Mouse (Mus musculus) intestine, embryonic 14.5 days (tissue): ENCODE results near the gene Rnf43. TPM values are rescaled to one million over a fixed set of nuclear protein-coding genes. Genes with fewer than 3 reads are reported as not detected.

Source experiments
- ATAC-seq: fragments of 200-750 bp; cut with Nextera tagmentation; replicated peaks from 2 replicates; pipeline ENCODE4 v1.8.0; 2017; ENCODE audit warnings: low read depth, moderate number of reproducible peaks, moderate TSS enrichment, moderate library complexity; ENCODE audit not compliant: low FRiP score, low TSS enrichment
- DNase-seq: peaks from one replicate; pipeline ENCODE4 v3.0.0-alpha.2; 2018; ENCODE audit warnings: low spot score
- H3K27ac ChIP-seq: fragments of 300-500 bp; sonication (generic); 2 replicates; pipeline ENCODE4 v1.5.1; 2014; ENCODE audit warnings: low read depth, mild to moderate bottlenecking, control low read depth
- H3K27me3 ChIP-seq: fragments of 300-500 bp; sonication (generic); replicated peaks from 2 replicates; pipeline ENCODE4 v1.6.1; 2014; ENCODE audit warnings: low read length, control low read depth; ENCODE audit not compliant: control insufficient read depth, insufficient read depth
- H3K36me3 ChIP-seq: fragments of 300-500 bp; sonication (generic); 2 replicates; pipeline ENCODE4 v1.6.1; 2014; ENCODE audit warnings: low read length, control low read depth; ENCODE audit not compliant: control insufficient read depth, insufficient read depth
- H3K4me1 ChIP-seq: fragments of 300-500 bp; sonication (generic); replicated peaks from 2 replicates; pipeline ENCODE4 v1.6.1; 2014; ENCODE audit warnings: low read length, control low read depth, mixed read lengths; ENCODE audit not compliant: control insufficient read depth, insufficient read depth
- H3K4me2 ChIP-seq: fragments of 300-500 bp; sonication (generic); 2 replicates; pipeline ENCODE4 v1.6.1; 2014; ENCODE audit warnings: low read length
- H3K4me3 ChIP-seq: fragments of 300-500 bp; sonication (generic); 2 replicates; pipeline ENCODE4 v1.5.1; 2014; ENCODE audit warnings: low read depth, low read length, control low read depth, mixed read lengths
- H3K9ac ChIP-seq: fragments of 300-500 bp; sonication (generic); 2 replicates; pipeline ENCODE4 v1.6.1; 2014; ENCODE audit warnings: mild to moderate bottlenecking, low read length
- H3K9me3 ChIP-seq: fragments of 300-500 bp; sonication (generic); 2 replicates; pipeline ENCODE4 v1.6.1; 2016; ENCODE audit warnings: low read length, control low read depth; ENCODE audit not compliant: control insufficient read depth
- WGBS: fragments of 180-500 bp; shearing (Covaris S2); extraction: QIAGEN DNeasy Blood & Tissue Kit; methylation state at CpG from one replicate; pipeline ENCODE4 v1.1.7; 2014; 5-methylcytosine and 5-hydroxymethylcytosine counted together
- polyA plus RNA-seq: library from polyadenylated mRNA; unstranded; fragments of >200 nt; fragmentation: Nextera tagmentation; extraction: Ambion mirVana; gene quantifications from 2 replicates; pipeline ENCODE4 v1.2.1, GENCODE M21; 2014

Gene Rnf43
- polyA plus RNA-seq, 1 experiment from 2014 or later = 18.9 TPM

GRCm38 (mm10) chr11:87722168-87722567 lies 59.6 kb downstream of the Rnf43 start:
- H3K36me3 ChIP-seq = peaks cover 5% of the 10 kb centered on the region; the same call in 1 of the 2 replicates
- H3K9ac ChIP-seq = no peak overlapping the region
- H3K9me3 ChIP-seq = no peaks in the 10 kb centered on the region
- no peak for DNase-seq
- H3K27ac ChIP-seq = no peak overlapping the region
- no peak overlapping the region for H3K4me2 ChIP-seq
- peaks cover 18% of the 10 kb centered on the region for H3K4me1 ChIP-seq
- ATAC-seq = no peak
- no peak overlapping the region for H3K4me3 ChIP-seq
- no peaks in the 10 kb centered on the region for H3K27me3 ChIP-seq
- 75% methylated on average over 3 of the region's 3 CpGs for WGBS

- no peak for DNase-seq
- H3K9me3 ChIP-seq = no peaks in the 10 kb centered on the region
- H3K4me1 ChIP-seq = peaks cover 18% of the 10 kb centered on the region
- no peak for ATAC-seq
- no peak overlapping the region for H3K27ac ChIP-seq
- H3K9ac ChIP-seq = no peak overlapping the region
- H3K27me3 ChIP-seq = no peaks in the 10 kb centered on the region
- no peak overlapping the region for H3K4me3 ChIP-seq
- H3K4me2 ChIP-seq = no peak overlapping the region
- 86% methylated on average over 4 of the region's 4 CpGs for WGBS
- peaks cover 5% of the 10 kb centered on the region; the same call in 1 of the 2 replicates for H3K36me3 ChIP-seq
These were observed 60.4 kb downstream of the Rnf43 start for GRCm38 (mm10) chr11:87722891-87723290.

GRCm38 (mm10) chr11:87725515-87725914 lies 63.0 kb downstream of the Rnf43 start:
- H3K9ac ChIP-seq = no peak overlapping the region
- no peaks in the 10 kb centered on the region for H3K9me3 ChIP-seq
- H3K4me2 ChIP-seq = no peak overlapping the region
- no peaks in the 10 kb centered on the region for H3K27me3 ChIP-seq
- H3K27ac ChIP-seq = peak overlapping the region; percentile 47; the same call in 1 of the 2 replicates
- H3K36me3 ChIP-seq = peaks cover 3% of the 10 kb centered on the region; the same call in 1 of the 2 replicates
- ATAC-seq (no peak), DNase-seq (no peak)
- H3K4me1 ChIP-seq = peaks cover 18% of the 10 kb centered on the region
- no peak overlapping the region for H3K4me3 ChIP-seq

- ATAC-seq = peak; percentile 74
- Histone ChIP-seq H3K9me3 (no peaks in the 10 kb centered on the region), H3K27me3 (no peaks in the 10 kb centered on the region), H3K36me3 (peaks cover 3% of the 10 kb centered on the region; the same call in 1 of the 2 replicates), H3K4me2 (peak overlapping the region; percentile 7; the same call in 1 of the 2 replicates), H3K4me1 (peaks cover 18% of the 10 kb centered on the region), H3K27ac (peak overlapping the region; percentile 47; the same call in 1 of the 2 replicates), H3K4me3 (no peak overlapping the region), H3K9ac (peak overlapping the region; percentile 16; the same call in 1 of the 2 replicates)
- DNase-seq = peak; percentile 64
- 19% methylated on average over 6 of the region's 6 CpGs for WGBS
These were observed 63.5 kb downstream of the Rnf43 start for GRCm38 (mm10) chr11:87725964-87726562.

GRCm38 (mm10) chr11:87727021-87727420 lies 64.5 kb downstream of the Rnf43 start:
- peaks cover 9% of the 10 kb centered on the region; the same call in 1 of the 2 replicates for H3K36me3 ChIP-seq
- H3K4me1 ChIP-seq = peaks cover 18% of the 10 kb centered on the region
- ATAC-seq (no peak), DNase-seq (no peak)
- no peak overlapping the region for H3K9ac ChIP-seq
- no peak overlapping the region for H3K27ac ChIP-seq
- 70% methylated on average over 11 of the region's 11 CpGs for WGBS
- H3K9me3 ChIP-seq = no peaks in the 10 kb centered on the region
- no peaks in the 10 kb centered on the region for H3K27me3 ChIP-seq
- no peak overlapping the region for H3K4me2 ChIP-seq
- H3K4me3 ChIP-seq = no peak overlapping the region

- no peak overlapping the region for H3K9ac ChIP-seq
- 55% methylated on average over 4 of the region's 4 CpGs for WGBS
- ATAC-seq = no peak
These were observed 64.9 kb downstream of the Rnf43 start for GRCm38 (mm10) chr11:87727471-87727870.

GRCm38 (mm10) chr11:87728850-87729592 lies 66.5 kb downstream of the Rnf43 start:
- Histone ChIP-seq H3K4me2 (no peak overlapping the region), H3K27ac (no peak overlapping the region), H3K4me1 (peaks cover 18% of the 10 kb centered on the region), H3K27me3 (no peaks in the 10 kb centered on the region), H3K36me3 (peaks cover 6% of the 10 kb centered on the region; the same call in 1 of the 2 replicates), H3K4me3 (no peak overlapping the region), H3K9me3 (no peaks in the 10 kb centered on the region), H3K9ac (no peak overlapping the region)
- 51% methylated on average over 18 of the region's 18 CpGs for WGBS
- no peak for DNase-seq
- ATAC-seq = no peak

More at GRCm38 (mm10) chr11:87727471-87727870, 64.9 kb downstream of the Rnf43 start:
- Histone ChIP-seq H3K4me3 (no peak overlapping the region), H3K27ac (no peak overlapping the region), H3K36me3 (peaks cover 9% of the 10 kb centered on the region; the same call in 1 of the 2 replicates), H3K9me3 (no peaks in the 10 kb centered on the region), H3K4me1 (peaks cover 18% of the 10 kb centered on the region), H3K4me2 (no peak overlapping the region), H3K27me3 (no peaks in the 10 kb centered on the region)
- no peak for DNase-seq

GRCm38 (mm10) chr11:87729593-87730185 lies 67.2 kb downstream of the Rnf43 start:
- Histone ChIP-seq H3K36me3 (peaks cover 6% of the 10 kb centered on the region; the same call in 1 of the 2 replicates), H3K27me3 (no peaks in the 10 kb centered on the region), H3K9ac (no peak overlapping the region), H3K4me1 (peaks cover 18% of the 10 kb centered on the region), H3K4me2 (no peak overlapping the region), H3K9me3 (no peaks in the 10 kb centered on the region), H3K4me3 (no peak overlapping the region), H3K27ac (no peak overlapping the region)
- ATAC-seq = no peak
- 72% methylated on average over 13 of the region's 13 CpGs for WGBS
- no peak for DNase-seq
